Mouse (Mus musculus): ENCODE data around the gene A530084C06Rik. TPM values are rescaled to one million over a fixed set of nuclear protein-coding genes. Genes with fewer than 3 reads are reported as not detected.

The A530084C06Rik gene
- polyA plus RNA-seq, 1 experiment from 2014 or later, result not detected

DNA sequence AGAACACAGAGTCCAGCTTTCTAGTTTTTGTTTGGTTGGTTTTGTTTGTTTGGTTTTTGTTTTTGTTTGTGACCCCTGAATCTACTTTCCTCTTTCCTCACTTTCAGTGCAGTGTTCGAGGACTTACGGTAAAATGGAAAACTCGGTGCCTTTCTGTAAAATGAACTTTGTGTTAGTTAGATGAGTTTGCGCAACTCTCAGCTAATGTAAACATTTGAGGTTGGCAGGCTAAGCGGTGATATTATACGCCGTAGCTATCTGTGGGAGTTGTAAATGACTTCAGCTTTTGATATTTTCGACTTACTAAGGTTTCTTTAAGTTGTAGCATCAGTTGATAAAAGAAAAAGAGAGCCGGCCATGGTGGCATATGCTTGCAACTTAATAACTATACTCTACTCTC is 40.2 kb downstream of the A530084C06Rik start:
- 91% methylated on average over 9 of the region's 9 CpGs for WGBS
- Histone ChIP-seq H3K9me3 (ENCODE audit: control insufficient read depth, low read length) (no peaks in the 10 kb centered on the region), H3K4me2 (ENCODE audit: low read length) (no peak overlapping the region), H3K36me3 (ENCODE audit: control insufficient read depth, insufficient read depth, low read length) (no peaks in the 10 kb centered on the region), H3K27ac (replicated peaks; ENCODE audit: low read depth, low read length) (no peak overlapping the region), H3K27me3 (ENCODE audit: control insufficient read depth, insufficient read depth, low read length) (no peaks in the 10 kb centered on the region), H3K9ac (replicated peaks; ENCODE audit: low read length) (no peak overlapping the region), H3K4me3 (replicated peaks; ENCODE audit: low read depth, low read length) (no peak overlapping the region), H3K4me1 (ENCODE audit: control insufficient read depth, insufficient read depth, low read length) (no peaks in the 10 kb centered on the region)
- ATAC-seq (ENCODE audit: low FRiP score, low TSS enrichment) (no peak), DNase-seq (no peak)

DNA sequence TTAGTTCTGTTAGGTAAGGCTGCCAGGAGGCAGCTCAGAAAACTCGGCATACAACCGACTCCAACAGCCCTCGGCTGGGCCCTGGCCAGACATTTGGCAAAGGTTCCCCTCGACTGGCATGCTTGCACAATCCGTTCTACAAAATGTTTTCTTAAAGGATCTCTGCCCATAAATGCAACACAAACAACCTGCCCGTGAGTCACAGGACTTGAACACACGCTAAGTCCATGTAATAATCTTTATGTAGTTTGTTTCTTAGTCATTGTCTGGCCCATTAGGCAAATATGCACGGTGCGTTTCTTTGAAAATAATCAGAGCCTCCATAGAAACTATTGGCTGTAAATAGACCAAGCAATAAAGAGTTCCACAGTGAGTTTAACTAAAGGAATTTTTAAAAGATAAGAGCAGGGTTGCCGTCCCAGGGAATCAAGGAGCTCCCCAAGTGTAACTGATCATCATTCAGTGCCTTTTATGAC is 40.7 kb downstream of the A530084C06Rik start:
- Histone ChIP-seq H3K9me3 (ENCODE audit: control insufficient read depth, low read length) (no peaks in the 10 kb centered on the region), H3K27ac (replicated peaks; ENCODE audit: low read depth, low read length) (no peak overlapping the region), H3K4me2 (ENCODE audit: low read length) (no peak overlapping the region), H3K36me3 (ENCODE audit: control insufficient read depth, insufficient read depth, low read length) (no peaks in the 10 kb centered on the region), H3K4me3 (replicated peaks; ENCODE audit: low read depth, low read length) (no peak overlapping the region), H3K9ac (replicated peaks; ENCODE audit: low read length) (no peak overlapping the region), H3K4me1 (ENCODE audit: control insufficient read depth, insufficient read depth, low read length) (no peaks in the 10 kb centered on the region), H3K27me3 (ENCODE audit: control insufficient read depth, insufficient read depth, low read length) (no peaks in the 10 kb centered on the region)
- ATAC-seq (ENCODE audit: low FRiP score, low TSS enrichment) (no peak), DNase-seq (peak; percentile 7)
- 82% methylated on average over 10 of the region's 10 CpGs for WGBS

DNA sequence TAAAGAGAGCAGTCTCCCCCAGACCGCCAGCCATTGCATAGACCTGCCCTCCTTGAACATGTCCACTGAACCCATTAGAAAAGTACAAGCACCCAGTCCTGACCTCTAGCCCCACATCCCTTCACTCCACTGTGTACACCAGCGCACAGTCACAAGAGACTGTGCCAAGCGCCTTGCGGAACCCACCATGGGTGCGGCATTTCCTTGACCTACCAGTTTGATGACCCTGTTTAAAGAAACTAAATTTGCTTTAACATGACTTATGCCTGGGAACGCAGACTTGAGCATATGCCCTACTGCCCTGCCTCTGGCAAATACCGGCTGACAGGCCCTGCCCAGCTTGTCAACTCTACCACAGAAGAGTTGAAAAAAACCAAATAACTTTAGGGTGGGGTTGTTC is 43.9 kb downstream of the A530084C06Rik start:
- H3K4me3 ChIP-seq (replicated peaks; ENCODE audit: low read depth, low read length), result no peak overlapping the region
- H3K9ac ChIP-seq (replicated peaks; ENCODE audit: low read length), result no peak overlapping the region
- no peaks in the 10 kb centered on the region for H3K36me3 ChIP-seq (ENCODE audit: control insufficient read depth, insufficient read depth, low read length)
- DNase-seq (no peak), ATAC-seq (ENCODE audit: low FRiP score, low TSS enrichment) (no peak)
- H3K9me3 ChIP-seq (ENCODE audit: control insufficient read depth, low read length), result no peaks in the 10 kb centered on the region
- no peak overlapping the region for H3K4me2 ChIP-seq (ENCODE audit: low read length)
- H3K27ac ChIP-seq (replicated peaks; ENCODE audit: low read depth, low read length), result no peak overlapping the region
- H3K4me1 ChIP-seq (ENCODE audit: control insufficient read depth, insufficient read depth, low read length), result no peaks in the 10 kb centered on the region
- WGBS, result 96% methylated on average over 7 of the region's 7 CpGs
- no peaks in the 10 kb centered on the region for H3K27me3 ChIP-seq (ENCODE audit: control insufficient read depth, insufficient read depth, low read length)

DNA sequence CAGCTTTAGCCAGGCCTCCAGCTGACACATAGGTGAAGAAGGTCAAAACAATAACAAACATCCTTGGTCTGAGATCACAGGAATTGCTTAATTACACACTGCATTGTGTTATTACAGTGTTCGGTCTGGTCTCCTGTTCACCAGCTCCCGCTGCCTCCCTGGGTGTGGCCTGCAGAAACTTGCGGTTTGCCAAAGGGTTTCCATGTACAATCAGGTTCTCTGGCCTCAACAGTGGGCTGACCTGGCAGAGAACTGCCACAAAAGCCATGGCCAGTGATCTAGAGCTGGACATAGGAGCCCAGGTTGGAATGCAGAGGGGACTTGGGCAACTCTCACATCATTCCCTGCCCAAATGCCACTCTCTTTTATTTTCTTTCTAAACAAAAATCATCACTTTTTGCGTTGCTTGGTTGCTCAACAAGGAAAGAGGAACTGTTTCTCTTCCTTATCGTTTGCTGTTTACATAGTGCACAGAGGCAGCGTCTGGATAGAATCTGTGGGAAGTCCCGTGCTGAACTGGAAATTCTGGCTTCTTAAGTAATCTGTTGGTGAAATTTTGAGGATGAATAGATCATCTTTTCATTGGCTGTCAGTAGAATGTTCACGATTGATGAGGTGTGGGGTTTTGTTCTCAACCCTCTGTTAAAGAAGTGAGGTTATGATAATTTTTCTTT is 52.5 kb downstream of the A530084C06Rik start:
- H3K4me3 ChIP-seq (replicated peaks; ENCODE audit: low read depth, low read length), result no peak overlapping the region
- ATAC-seq (ENCODE audit: low FRiP score, low TSS enrichment), result no peak
- no peaks in the 10 kb centered on the region for H3K9me3 ChIP-seq (ENCODE audit: control insufficient read depth, low read length)
- no peak overlapping the region for H3K4me2 ChIP-seq (ENCODE audit: low read length)
- no peaks in the 10 kb centered on the region for H3K36me3 ChIP-seq (ENCODE audit: control insufficient read depth, insufficient read depth, low read length)
- no peak overlapping the region for H3K9ac ChIP-seq (replicated peaks; ENCODE audit: low read length)
- no peak for DNase-seq
- no peak overlapping the region for H3K27ac ChIP-seq (replicated peaks; ENCODE audit: low read depth, low read length)
- WGBS, result 94% methylated on average over 8 of the region's 8 CpGs
- H3K27me3 ChIP-seq (ENCODE audit: control insufficient read depth, insufficient read depth, low read length), result no peaks in the 10 kb centered on the region
- H3K4me1 ChIP-seq (ENCODE audit: control insufficient read depth, insufficient read depth, low read length), result no peaks in the 10 kb centered on the region

Other genes starting within 250 kb of the A530084C06Rik start
- 2.0 and 2.2 TPM in 2 replicates for gene Foxq1, start 3.2 kb downstream of the A530084C06Rik start, polyA plus RNA-seq (2014; fragmentation: Nextera tagmentation; extraction: Ambion mirVana)
- 3.3 and 5.3 TPM in 2 replicates for gene Foxf2, start 66.5 kb upstream of the A530084C06Rik start, polyA plus RNA-seq (2014; fragmentation: Nextera tagmentation; extraction: Ambion mirVana)
- gene Foxc1, start 247.3 kb upstream of the A530084C06Rik start, polyA plus RNA-seq (2014; fragmentation: Nextera tagmentation; extraction: Ambion mirVana), result 0.72 and 1.7 TPM in 2 replicates